Mouse (Mus musculus) lung, postnatal 25 days (tissue): Measurements from ENCODE around the gene BC048679.

Experiments
- DNase-seq: peaks from one replicate; pipeline ENCODE4 v3.0.0; 2022; ENCODE audit warnings: low spot score

The BC048679 gene

GRCm38 (mm10) chr7:81476833-81477232, 21.2 kb downstream of the BC048679 start:
- no peak for DNase-seq

- DNase-seq, result no peak
Measured at GRCm38 (mm10) chr7:81475221-81475620, 22.9 kb downstream of the BC048679 start.

- DNase-seq, result no peak
Measured at GRCm38 (mm10) chr7:81464906-81465450, 33.1 kb downstream of the BC048679 start.

GRCm38 (mm10) chr7:81464116-81464515, 34.0 kb downstream of the BC048679 start:
- no peak for DNase-seq

GRCm38 (mm10) chr7:81462815-81463214, 35.3 kb downstream of the BC048679 start:
- DNase-seq, result no peak

- DNase-seq, result peak; percentile 50
Measured at GRCm38 (mm10) chr7:81455155-81455651, 42.9 kb downstream of the BC048679 start, which contains the start of gene Cpeb1. Gene Cpeb1, minus strand, starts transcription at chr7:81455465.

- peak; percentile 24 for DNase-seq
Measured at GRCm38 (mm10) chr7:81454331-81455039, 43.6 kb downstream of the BC048679 start.

GRCm38 (mm10) chr7:81453443-81454274, 44.4 kb downstream of the BC048679 start:
- no peak for DNase-seq

GRCm38 (mm10) chr7:81452971-81453441, 45.1 kb downstream of the BC048679 start:
- DNase-seq, result no peak
